Mouse (Mus musculus) adrenal gland, postnatal 4 days (tissue): ENCODE measurements at regions not wholly inside any gene's neighbourhood (a gene's known extent, or its start where the extent isn't known, plus 50 kb on each side); places are given as distances from the start of the nearest gene placed in this dataset.

Experiments used
- DNase-seq, 2 experiments: peaks; one replicate each; pipeline ENCODE4 v3.0.0; 2021 to 2022; ENCODE audit warnings: low spot score in 2 of 2, mixed read lengths in 2 of 2

GRCm38 (mm10) chr10:95035371-95035770, 90.7 kb upstream of the Plxnc1 start:
- no peak for DNase-seq

GRCm38 (mm10) chr10:95034566-95034965, 89.9 kb upstream of the Plxnc1 start:
- DNase-seq: no peak

- DNase-seq: no peak
Observed at GRCm38 (mm10) chr10:95032760-95033716, 88.4 kb upstream of the Plxnc1 start.

- no peak for DNase-seq
Observed at GRCm38 (mm10) chr10:95031371-95031770, 86.7 kb upstream of the Plxnc1 start.

GRCm38 (mm10) chr10:95030801-95031200, 86.2 kb upstream of the Plxnc1 start:
- DNase-seq: no peak

GRCm38 (mm10) chr10:95029554-95029953, 84.9 kb upstream of the Plxnc1 start:
- no peak for DNase-seq

GRCm38 (mm10) chr10:95025569-95026327, 81.1 kb upstream of the Plxnc1 start:
- no peak for DNase-seq

- DNase-seq: no peak
Observed at GRCm38 (mm10) chr10:95021209-95021608, 76.6 kb upstream of the Plxnc1 start.

- DNase-seq: no peak
Observed at GRCm38 (mm10) chr10:95016896-95017295, 72.3 kb upstream of the Plxnc1 start.

- no peak for DNase-seq
Observed at GRCm38 (mm10) chr10:95015298-95015951, 70.8 kb upstream of the Plxnc1 start.

- DNase-seq: peak in 1 of 2 experiments; percentile 47
Observed at GRCm38 (mm10) chr10:95013946-95014345, 69.3 kb upstream of the Plxnc1 start.

GRCm38 (mm10) chr10:95013213-95013915, 68.7 kb upstream of the Plxnc1 start:
- no peak for DNase-seq

- DNase-seq: no peak
Observed at GRCm38 (mm10) chr10:95010333-95010732, 65.7 kb upstream of the Plxnc1 start.

GRCm38 (mm10) chr10:95009081-95009480, 64.4 kb upstream of the Plxnc1 start:
- DNase-seq: no peak

GRCm38 (mm10) chr10:95004065-95004763, 59.6 kb upstream of the Plxnc1 start:
- no peak for DNase-seq

GRCm38 (mm10) chr10:95003621-95004020, 59.0 kb upstream of the Plxnc1 start:
- no peak for DNase-seq

GRCm38 (mm10) chr10:95001650-95002049, 57.0 kb upstream of the Plxnc1 start:
- DNase-seq: no peak

- DNase-seq: no peak
Observed at GRCm38 (mm10) chr10:94999716-95000115, 55.1 kb upstream of the Plxnc1 start.
